Mouse (Mus musculus) small intestine, adult 2 months (tissue): Measurements from ENCODE around the gene Olfr543.

Source experiments
- CTCF ChIP-seq: fragments of 200-500 bp; IDR thresholded peaks from 2 replicates; pipeline ENCODE4 v1.5.1; 2012; ENCODE audit warnings: low read depth, mild to moderate bottlenecking, control low read depth, inconsistent platforms, low read length, moderate library complexity, mixed read lengths; ENCODE audit not compliant: insufficient replicate concordance, insufficient read length; ENCODE audit errors: extremely low read depth
- POLR2A ChIP-seq: fragments of 200-500 bp; IDR thresholded peaks from 2 replicates; pipeline ENCODE4 v1.6.1; 2012; ENCODE audit warnings: low read depth, mild to moderate bottlenecking, control low read depth, inconsistent platforms, low read length, moderate library complexity

- TF ChIP-seq CTCF (peak; percentile 74; the same call in 1 of the 2 replicates), POLR2A (no peak)
Measured at GRCm38 (mm10) chr7:102506848-102507247, 25.4 kb upstream of the Olfr543 start.
